Mouse (Mus musculus) testis, adult 10 weeks (tissue): ENCODE data around the gene Scgb2b27. TPM values are rescaled to one million over a fixed set of nuclear protein-coding genes. Genes with fewer than 3 reads are reported as not detected.

Source experiments
- polyA plus RNA-seq: library from polyadenylated mRNA; stranded (reverse); fragments of 350-450 nt; fragmentation: Illumina TruSeq; extraction: RNeasy Lipid Tissue Mini Kit (QIAGEN cat#74804); gene quantifications from one replicate; pipeline ENCODE4 v1.2.3, GENCODE M21; 2014; ENCODE audit warnings: low read depth, low replicate concordance

The Scgb2b27 gene
- polyA plus RNA-seq: not detected

DNA sequence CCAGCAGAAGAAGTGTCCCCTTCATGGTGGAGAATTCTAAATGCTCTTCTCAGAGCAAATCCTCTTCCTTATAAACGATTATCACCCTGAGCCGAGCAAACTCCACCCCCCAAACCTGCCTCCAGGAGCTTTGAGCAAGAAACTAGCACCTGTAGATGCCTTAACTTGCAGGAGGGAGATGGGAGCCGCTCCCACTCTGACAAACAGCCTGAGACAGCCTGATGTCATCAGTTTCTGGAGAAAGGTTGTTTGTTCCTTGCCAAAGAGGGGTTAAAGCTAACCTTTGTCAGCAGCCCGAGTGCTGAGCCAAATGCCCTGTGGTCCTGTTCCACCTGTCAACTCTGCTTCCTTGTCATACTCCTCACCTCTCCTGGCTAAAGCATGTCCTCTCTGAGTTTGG is at the start of gene Scgb2b27:
Gene Scgb2b27, minus strand, starts transcription at position 101 of the 400 bp plus-strand sequence.

DNA sequence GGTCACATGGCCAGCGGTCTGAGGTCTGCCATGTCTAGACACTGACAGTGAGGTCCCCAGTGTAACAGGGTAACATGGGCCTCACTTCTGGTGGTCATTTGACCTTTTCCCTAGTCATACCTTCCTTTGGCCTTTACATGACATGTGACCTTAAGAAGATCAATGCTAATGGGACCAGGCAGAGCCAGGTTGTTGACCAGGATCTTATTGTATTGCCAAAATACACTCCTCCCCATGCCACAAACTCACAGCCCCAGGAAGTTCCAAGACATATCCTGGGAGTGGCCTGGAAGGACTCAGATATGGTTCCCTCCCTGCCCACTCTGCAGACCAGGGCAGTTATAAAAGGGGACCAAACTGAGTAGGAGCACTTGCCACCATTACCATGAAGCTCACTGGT is 7.4 kb upstream of the Scgb2b27 start, which contains the start of gene Scgb1b27:
Gene Scgb1b27, plus strand, starts transcription at position 301 of the 400 bp plus-strand sequence.

Other genes with a start within 250 kb of the Scgb2b27 start
- not detected for gene Scgb2b26, start 68.9 kb downstream of the Scgb2b27 start, polyA plus RNA-seq
- gene Scgb1b27, start 7.5 kb upstream of the Scgb2b27 start, polyA plus RNA-seq: not detected
- not detected for gene Scgb1b30, start 81.5 kb upstream of the Scgb2b27 start, polyA plus RNA-seq
- 0.53 TPM for gene Wtip, start 119.3 kb upstream of the Scgb2b27 start, polyA plus RNA-seq
- 133 TPM for gene Uba2, start 155.7 kb upstream of the Scgb2b27 start, polyA plus RNA-seq
- 6.5 TPM for gene Pdcd2l, start 182.7 kb upstream of the Scgb2b27 start, polyA plus RNA-seq
- gene Gpi1, start 216.4 kb upstream of the Scgb2b27 start, polyA plus RNA-seq: 67.4 TPM
- gene Gm6096, start 237.1 kb upstream of the Scgb2b27 start, polyA plus RNA-seq: not detected